Mouse (Mus musculus) stomach, embryonic 16.5 days (tissue): ENCODE results near the gene Mxi1. TPM values are rescaled to one million over a fixed set of nuclear protein-coding genes. Genes with fewer than 3 reads are reported as not detected.

Source experiments
- ATAC-seq: fragments of 200-750 bp; cut with Nextera tagmentation; 2 replicates; pipeline ENCODE4 v1.8.0; 2017; ENCODE audit warnings: moderate number of reproducible peaks, moderate TSS enrichment; ENCODE audit not compliant: insufficient read depth, low FRiP score
- H3K27ac ChIP-seq: fragments of 300-500 bp; sonication (generic); 2 replicates; pipeline ENCODE4 v1.5.1; 2014; ENCODE audit warnings: low read length
- H3K27me3 ChIP-seq: fragments of 300-500 bp; sonication (generic); 2 replicates; pipeline ENCODE4 v1.6.1; 2014; ENCODE audit warnings: low read length, control low read depth, mixed read lengths; ENCODE audit not compliant: control insufficient read depth, insufficient read depth
- H3K36me3 ChIP-seq: fragments of 300-500 bp; sonication (generic); 2 replicates; pipeline ENCODE4 v1.6.1; 2014; ENCODE audit warnings: low read length; ENCODE audit not compliant: control insufficient read depth, insufficient read depth
- H3K4me1 ChIP-seq: fragments of 300-500 bp; sonication (generic); 2 replicates; pipeline ENCODE4 v1.6.1; 2014; ENCODE audit warnings: low read length, control low read depth, mixed read lengths; ENCODE audit not compliant: control insufficient read depth, insufficient read depth
- H3K4me2 ChIP-seq: fragments of 300-500 bp; sonication (generic); 2 replicates; pipeline ENCODE4 v1.6.1; 2014; ENCODE audit warnings: low read depth, low read length, mixed read lengths
- H3K4me3 ChIP-seq: fragments of 300-500 bp; sonication (generic); replicated peaks from 2 replicates; pipeline ENCODE4 v1.5.1; 2014; ENCODE audit warnings: mild to moderate bottlenecking, low read length
- H3K9ac ChIP-seq: fragments of 300-500 bp; sonication (generic); 2 replicates; pipeline ENCODE4 v1.6.1; 2014; ENCODE audit warnings: low read length
- H3K9me3 ChIP-seq: fragments of 300-500 bp; sonication (generic); replicated peaks from 2 replicates; pipeline ENCODE4 v1.6.1; 2016; ENCODE audit warnings: low read length, control low read depth; ENCODE audit not compliant: control insufficient read depth
- WGBS: fragments of 180-500 bp; shearing (Covaris S2); extraction: QIAGEN DNeasy Blood & Tissue Kit; methylation state at CpG from one replicate; pipeline ENCODE4 v1.1.7; 2014; 5-methylcytosine and 5-hydroxymethylcytosine counted together
- polyA plus RNA-seq: library from polyadenylated mRNA; unstranded; fragments of >200 nt; fragmentation: Nextera tagmentation; extraction: Ambion mirVana; gene quantifications from 2 replicates; pipeline ENCODE4 v1.2.1, GENCODE M21; 2015

Mxi1 gene
- polyA plus RNA-seq, 1 experiment from 2014 or later: 15.8 TPM

GRCm38 (mm10) chr19:53312336-53312871 lies 2.1 kb downstream of the Mxi1 start:
- Histone ChIP-seq H3K36me3 (no peaks in the 10 kb centered on the region), H3K9me3 (no peaks in the 10 kb centered on the region), H3K4me3 (peak overlapping the region; percentile 86), H3K9ac (peak overlapping the region; percentile 90), H3K4me2 (peak overlapping the region; percentile 92), H3K27me3 (no peaks in the 10 kb centered on the region), H3K4me1 (peaks cover 17% of the 10 kb centered on the region), H3K27ac (peak overlapping the region; percentile 97)
- under 1% methylated on average over 26 of the region's 26 CpGs for WGBS
- peak; percentile 14; the same call in 1 of the 2 replicates for ATAC-seq

DNA sequence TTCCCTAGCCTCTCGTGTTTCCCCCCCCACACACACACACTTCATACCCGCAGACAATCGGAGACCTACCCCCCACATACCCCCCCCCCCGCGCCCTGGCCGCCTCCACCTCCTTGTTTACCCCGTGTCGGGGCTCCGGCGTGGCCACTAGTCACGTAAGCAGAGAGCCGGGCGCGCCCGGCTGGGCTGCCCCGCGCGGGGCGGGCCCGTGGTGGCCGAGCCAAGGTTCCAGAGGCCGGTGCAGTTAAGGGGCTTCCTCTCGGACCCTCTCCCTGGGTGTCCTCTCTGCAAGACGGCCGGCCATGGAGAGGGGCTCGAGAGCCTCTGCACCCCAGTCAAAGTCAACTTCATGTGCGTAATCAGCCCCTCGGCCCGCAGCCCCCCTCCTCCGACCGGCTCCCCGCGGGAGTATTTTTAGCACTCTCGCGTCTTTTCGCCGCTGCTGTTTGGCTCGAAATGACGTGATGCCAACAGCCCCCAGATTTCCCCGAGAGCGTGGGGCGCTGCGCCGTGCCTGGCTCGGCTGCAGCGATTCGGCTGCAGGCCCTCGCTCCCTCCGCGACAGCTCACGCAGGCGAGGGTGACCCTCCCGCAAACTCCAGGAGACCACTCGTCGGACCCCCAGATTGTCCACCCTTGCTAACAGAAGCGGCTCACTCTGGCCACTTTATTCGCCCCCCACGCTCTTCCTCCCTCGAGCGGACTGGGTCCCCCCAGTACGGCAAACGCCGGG lies 2.8 kb downstream of the Mxi1 start:
- Histone ChIP-seq H3K9ac (peak overlapping the region; percentile 90), H3K27me3 (no peaks in the 10 kb centered on the region), H3K4me1 (peaks cover 24% of the 10 kb centered on the region), H3K9me3 (no peaks in the 10 kb centered on the region), H3K4me3 (peak overlapping the region; percentile 86), H3K4me2 (peak overlapping the region; percentile 92), H3K36me3 (no peaks in the 10 kb centered on the region), H3K27ac (peak overlapping the region; percentile 97)
- 0 out of 2 replicates have a peak, but pooled peaks have one; percentile 8 for ATAC-seq
- under 1% methylated on average over 63 of the region's 63 CpGs for WGBS

GRCm38 (mm10) chr19:53313684-53314443 lies 3.5 kb downstream of the Mxi1 start:
- Histone ChIP-seq H3K4me2 (peak overlapping the region; percentile 92), H3K27me3 (no peaks in the 10 kb centered on the region), H3K4me1 (peaks cover 31% of the 10 kb centered on the region), H3K4me3 (peak overlapping the region; percentile 86), H3K9ac (peak overlapping the region; percentile 90), H3K27ac (peak overlapping the region; percentile 97), H3K9me3 (no peaks in the 10 kb centered on the region), H3K36me3 (no peaks in the 10 kb centered on the region)
- WGBS: under 1% methylated on average over 52 of the region's 52 CpGs
- peak; percentile 90 for ATAC-seq

- Histone ChIP-seq H3K4me3 (peak overlapping the region; percentile 86), H3K9me3 (no peaks in the 10 kb centered on the region), H3K27me3 (no peaks in the 10 kb centered on the region), H3K36me3 (no peaks in the 10 kb centered on the region), H3K9ac (peak overlapping the region; percentile 58), H3K4me1 (peaks cover 34% of the 10 kb centered on the region), H3K27ac (peak overlapping the region; percentile 78), H3K4me2 (peak overlapping the region; percentile 92)
- ATAC-seq: no peak
- 41% methylated on average over 16 of the region's 16 CpGs for WGBS
Observed at GRCm38 (mm10) chr19:53314530-53315208, 4.4 kb downstream of the Mxi1 start.

- H3K9me3 ChIP-seq: no peaks in the 10 kb centered on the region
- H3K9ac ChIP-seq: peak overlapping the region; percentile 58; the same call in 1 of the 2 replicates
- no peaks in the 10 kb centered on the region for H3K27me3 ChIP-seq
- H3K4me1 ChIP-seq: peaks cover 37% of the 10 kb centered on the region
- peak overlapping the region; percentile 86; the same call in 1 of the 2 replicates for H3K4me3 ChIP-seq
- peak overlapping the region; percentile 78 for H3K27ac ChIP-seq
- H3K4me2 ChIP-seq: no peak overlapping the region
- ATAC-seq: no peak
- WGBS: 83% methylated on average over 7 of the region's 7 CpGs
- no peaks in the 10 kb centered on the region for H3K36me3 ChIP-seq
Observed at GRCm38 (mm10) chr19:53315209-53315654, 4.9 kb downstream of the Mxi1 start.

DNA sequence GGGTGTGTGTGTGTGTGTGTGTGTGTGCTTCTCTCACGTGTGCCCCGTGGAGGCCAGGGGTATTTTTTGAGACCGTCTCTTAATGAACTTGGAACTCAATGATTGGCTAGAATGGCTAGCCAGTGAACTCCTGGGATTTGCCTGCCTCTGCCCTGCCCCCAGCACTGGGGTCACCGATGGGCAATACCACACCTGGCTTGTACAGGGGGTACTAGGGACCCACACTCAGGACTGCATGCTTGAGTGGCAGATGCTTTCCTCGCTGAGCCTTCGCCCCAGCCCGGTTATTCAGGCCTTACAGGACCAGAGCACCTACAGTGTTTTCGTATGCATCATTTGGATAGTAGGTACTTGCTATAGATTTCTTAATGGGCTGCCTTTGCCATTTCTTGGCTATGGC lies 5.8 kb downstream of the Mxi1 start:
- H3K4me3 ChIP-seq: no peak overlapping the region
- H3K36me3 ChIP-seq: no peaks in the 10 kb centered on the region
- 91% methylated on average over 8 of the region's 8 CpGs for WGBS
- no peaks in the 10 kb centered on the region for H3K27me3 ChIP-seq
- H3K27ac ChIP-seq: no peak overlapping the region
- no peak for ATAC-seq
- no peak overlapping the region for H3K9ac ChIP-seq
- H3K4me2 ChIP-seq: no peak overlapping the region
- no peaks in the 10 kb centered on the region for H3K9me3 ChIP-seq
- peaks cover 45% of the 10 kb centered on the region for H3K4me1 ChIP-seq

DNA sequence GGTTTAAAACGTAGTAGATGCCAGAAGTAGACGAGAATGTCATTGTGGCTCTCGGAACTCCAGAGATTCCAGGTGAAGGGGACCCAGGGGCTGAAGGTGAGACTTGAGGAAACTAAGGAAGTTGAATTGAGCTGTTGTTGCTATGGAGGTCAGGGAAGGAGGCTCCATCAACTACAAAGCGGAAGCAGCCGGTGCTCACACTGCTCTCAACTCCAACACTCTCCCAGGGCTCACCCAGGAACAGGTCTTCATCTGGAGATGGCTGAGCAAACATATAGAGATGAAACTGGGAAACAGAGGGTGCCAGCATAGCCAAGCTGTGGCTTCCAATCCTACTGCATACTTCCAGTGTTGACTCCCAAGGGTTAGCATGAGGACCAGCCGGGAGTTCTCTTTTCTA lies 6.6 kb downstream of the Mxi1 start:
- H3K4me3 ChIP-seq: no peak overlapping the region
- ATAC-seq: no peak
- 80% methylated on average over 6 of the region's 6 CpGs for WGBS
- no peaks in the 10 kb centered on the region for H3K9me3 ChIP-seq
- H3K27me3 ChIP-seq: no peaks in the 10 kb centered on the region
- peaks cover 53% of the 10 kb centered on the region for H3K4me1 ChIP-seq
- H3K36me3 ChIP-seq: no peaks in the 10 kb centered on the region
- peak overlapping the region; percentile 34; the same call in 1 of the 2 replicates for H3K27ac ChIP-seq
- no peak overlapping the region for H3K4me2 ChIP-seq
- H3K9ac ChIP-seq: no peak overlapping the region

DNA sequence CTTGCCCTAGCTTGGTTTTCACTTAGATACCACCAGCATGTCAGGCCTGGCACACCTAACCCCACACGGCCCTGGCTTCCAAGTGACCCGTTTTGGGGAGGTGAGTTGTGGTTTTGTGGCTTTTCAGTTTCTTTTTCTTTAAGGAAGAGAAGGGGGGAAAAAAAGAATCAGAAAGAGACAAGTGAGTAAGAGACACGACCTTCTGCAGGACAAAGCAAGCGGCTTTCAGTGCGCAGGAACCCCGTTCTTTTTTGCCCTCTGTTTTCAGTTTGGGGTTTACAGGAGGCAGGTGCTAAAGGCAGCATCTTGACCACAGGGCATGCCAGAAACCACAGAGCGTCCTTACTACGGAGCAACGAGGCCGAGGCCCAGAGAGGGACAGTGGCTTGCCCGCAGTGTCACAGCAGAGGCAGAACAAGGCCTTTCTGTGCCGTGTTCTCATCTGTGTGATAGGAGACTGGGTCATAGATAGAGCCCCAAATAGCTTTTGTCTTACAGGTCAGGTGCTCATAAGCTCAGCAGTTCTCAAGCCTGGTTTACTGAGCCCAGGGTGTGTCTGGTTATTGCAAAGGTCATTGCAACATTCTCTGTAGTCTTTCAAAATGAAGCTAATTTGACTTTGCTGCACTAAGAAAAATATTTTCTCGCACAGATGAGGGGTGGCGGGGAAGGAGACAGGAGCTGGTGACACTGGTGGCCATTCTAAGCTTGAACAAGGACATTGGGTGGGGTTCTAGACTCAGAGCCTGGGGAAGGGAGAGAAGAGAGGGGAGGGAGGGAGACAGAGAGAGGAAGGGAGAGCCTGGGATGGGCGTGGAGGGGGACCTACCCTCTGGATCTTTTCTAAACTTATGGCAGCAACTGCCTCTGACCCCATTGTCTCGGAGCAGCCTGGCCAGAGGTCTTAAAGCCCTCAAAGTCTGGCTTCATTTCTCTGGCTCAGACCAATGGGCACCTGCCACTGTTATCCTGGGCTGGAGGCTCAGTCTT lies 8.1 kb downstream of the Mxi1 start:
- Histone ChIP-seq H3K9ac (peak overlapping the region; percentile 49; the same call in 1 of the 2 replicates), H3K9me3 (no peaks in the 10 kb centered on the region), H3K4me3 (no peak overlapping the region), H3K36me3 (no peaks in the 10 kb centered on the region), H3K27me3 (no peaks in the 10 kb centered on the region), H3K4me2 (peak overlapping the region; percentile 36), H3K27ac (peak overlapping the region; percentile 91), H3K4me1 (peaks cover 54% of the 10 kb centered on the region)
- WGBS: 50% methylated on average over 16 of the region's 16 CpGs
- ATAC-seq: no peak
